Mouse (Mus musculus) midbrain, embryonic 11.5 days (tissue): Measurements from ENCODE around the gene Lcp1. TPM values are rescaled to one million over a fixed set of nuclear protein-coding genes. Genes with fewer than 3 reads are reported as not detected.

Experiments used
- ATAC-seq: fragments of 200-750 bp; cut with Nextera tagmentation; 2 replicates; pipeline ENCODE4 v1.8.0; 2017; ENCODE audit warnings: moderate TSS enrichment, moderate library complexity; ENCODE audit not compliant: low FRiP score
- DNase-seq: peaks from one replicate; pipeline ENCODE4 v3.0.0; 2015; ENCODE audit warnings: low spot score; ENCODE audit errors: missing footprints
- H3K27ac ChIP-seq: fragments of 300-500 bp; sonication (generic); 2 replicates; pipeline ENCODE4 v1.5.1; 2014; ENCODE audit warnings: low read depth, low read length
- H3K27me3 ChIP-seq: fragments of 300-500 bp; sonication (generic); 2 replicates; pipeline ENCODE4 v1.6.1; 2014; ENCODE audit warnings: mild to moderate bottlenecking, low read length, moderate library complexity, mixed read lengths; ENCODE audit not compliant: control insufficient read depth, insufficient read depth
- H3K36me3 ChIP-seq: fragments of 300-500 bp; sonication (generic); 2 replicates; pipeline ENCODE4 v1.6.1; 2014; ENCODE audit warnings: mild to moderate bottlenecking, low read length, moderate library complexity, mixed read lengths; ENCODE audit not compliant: control insufficient read depth, insufficient read depth
- H3K4me1 ChIP-seq: fragments of 300-500 bp; sonication (generic); 2 replicates; pipeline ENCODE4 v1.6.1; 2014; ENCODE audit warnings: low read length; ENCODE audit not compliant: control insufficient read depth, insufficient read depth
- H3K4me2 ChIP-seq: fragments of 300-500 bp; sonication (generic); 2 replicates; pipeline ENCODE4 v1.6.1; 2014; ENCODE audit warnings: mild to moderate bottlenecking, moderate library complexity
- H3K4me3 ChIP-seq: fragments of 300-500 bp; sonication (generic); 2 replicates; pipeline ENCODE4 v1.5.1; 2014; ENCODE audit warnings: low read depth, low read length
- H3K9ac ChIP-seq: fragments of 300-500 bp; sonication (generic); 2 replicates; pipeline ENCODE4 v1.6.1; 2014; ENCODE audit warnings: low read length
- H3K9me3 ChIP-seq: fragments of 300-500 bp; sonication (generic); 2 replicates; pipeline ENCODE4 v1.6.1; 2016; ENCODE audit warnings: low read length; ENCODE audit not compliant: control insufficient read depth
- WGBS: fragments of 180-500 bp; shearing (Covaris S2); extraction: QIAGEN DNeasy Blood & Tissue Kit; methylation state at CpG from one replicate; pipeline ENCODE4 v1.1.7; 2014; 5-methylcytosine and 5-hydroxymethylcytosine counted together
- polyA plus RNA-seq: library from polyadenylated mRNA; unstranded; fragments of >200 nt; fragmentation: Nextera tagmentation; extraction: Ambion mirVana; gene quantifications from 2 replicates; pipeline ENCODE4 v1.2.1, GENCODE M21; 2014

The Lcp1 gene
- polyA plus RNA-seq, 1 experiment from 2014 or later = 30.9 TPM

- H3K4me2 ChIP-seq = no peak overlapping the region
- H3K27me3 ChIP-seq = no peaks in the 10 kb centered on the region
- H3K36me3 ChIP-seq = no peaks in the 10 kb centered on the region
- no peaks in the 10 kb centered on the region for H3K9me3 ChIP-seq
- no peak for ATAC-seq
- H3K4me3 ChIP-seq = no peak overlapping the region
- DNase-seq = no peak
- no peak overlapping the region for H3K9ac ChIP-seq
- WGBS = 86% methylated on average over 8 of the region's 8 CpGs
- H3K27ac ChIP-seq = no peak overlapping the region
- no peaks in the 10 kb centered on the region for H3K4me1 ChIP-seq
These were observed 43.4 kb downstream of the Lcp1 start for GRCm38 (mm10) chr14:75174296-75174695.

GRCm38 (mm10) chr14:75174731-75175555, 44.0 kb downstream of the Lcp1 start:
- no peak overlapping the region for H3K4me3 ChIP-seq
- DNase-seq = no peak
- H3K27ac ChIP-seq = no peak overlapping the region
- no peaks in the 10 kb centered on the region for H3K4me1 ChIP-seq
- 90% methylated on average over 9 of the region's 9 CpGs for WGBS
- no peak overlapping the region for H3K4me2 ChIP-seq
- H3K9me3 ChIP-seq = no peaks in the 10 kb centered on the region
- H3K27me3 ChIP-seq = no peaks in the 10 kb centered on the region
- ATAC-seq = no peak
- no peak overlapping the region for H3K9ac ChIP-seq
- no peaks in the 10 kb centered on the region for H3K36me3 ChIP-seq

DNA sequence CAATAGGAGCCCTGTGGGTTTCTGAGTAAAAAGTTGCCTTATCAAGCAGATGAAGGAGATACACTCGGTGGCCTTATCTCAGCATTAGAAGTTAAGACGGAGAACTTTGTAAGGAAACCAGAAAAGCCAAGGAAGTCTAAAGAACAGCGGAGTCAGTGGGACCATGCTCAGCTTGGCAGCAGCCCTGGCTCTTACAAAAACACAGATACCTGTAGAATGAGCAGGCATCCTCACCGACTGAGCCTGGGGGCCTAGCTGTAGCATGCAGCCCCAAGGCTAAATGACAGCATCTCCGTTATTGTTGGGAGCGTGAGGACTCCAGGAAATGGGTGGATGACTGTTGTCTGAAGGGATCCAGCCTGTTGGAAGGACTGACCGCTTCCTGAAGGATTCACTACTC, 44.9 kb downstream of the Lcp1 start:
- Histone ChIP-seq H3K27ac (no peak overlapping the region), H3K36me3 (no peaks in the 10 kb centered on the region), H3K9me3 (no peaks in the 10 kb centered on the region), H3K4me3 (no peak overlapping the region), H3K4me1 (no peaks in the 10 kb centered on the region), H3K4me2 (no peak overlapping the region), H3K9ac (no peak overlapping the region), H3K27me3 (no peaks in the 10 kb centered on the region)
- no peak for ATAC-seq
- DNase-seq = no peak
- WGBS = 88% methylated on average over 7 of the region's 7 CpGs

DNA sequence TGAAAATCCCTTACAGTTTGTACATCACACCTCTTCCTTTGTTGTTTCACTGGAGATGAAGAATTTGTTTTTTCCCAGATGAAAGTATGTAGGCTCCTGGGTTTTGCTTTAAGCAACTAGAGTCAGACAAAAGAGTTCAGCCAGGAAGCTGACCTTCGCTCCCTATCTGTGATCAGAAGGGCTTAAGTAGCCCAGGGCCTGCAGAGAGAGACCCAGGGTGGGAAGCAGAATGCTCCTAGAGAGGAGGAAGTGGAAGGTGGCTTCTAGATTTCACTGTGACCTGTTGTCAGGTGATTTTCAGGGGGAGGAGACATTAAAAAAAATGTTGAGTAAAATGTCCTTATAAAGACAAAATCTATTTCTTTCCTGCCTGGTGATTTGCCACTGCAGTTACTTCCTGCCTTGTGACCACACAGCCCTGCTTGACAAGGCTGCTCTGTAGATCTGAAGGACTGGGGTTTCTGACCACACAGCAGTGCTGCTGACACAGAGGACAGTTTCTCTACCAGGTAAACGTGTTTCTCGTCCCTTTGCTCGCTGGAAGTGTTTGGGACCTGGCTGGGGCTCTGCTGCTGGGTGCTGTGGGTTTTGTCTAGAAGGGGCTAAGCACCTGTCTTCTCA, 45.6 kb downstream of the Lcp1 start:
- Histone ChIP-seq H3K36me3 (no peaks in the 10 kb centered on the region), H3K4me1 (no peaks in the 10 kb centered on the region), H3K27ac (no peak overlapping the region), H3K4me2 (no peak overlapping the region), H3K27me3 (no peaks in the 10 kb centered on the region), H3K9ac (no peak overlapping the region), H3K9me3 (no peaks in the 10 kb centered on the region), H3K4me3 (no peak overlapping the region)
- no peak for DNase-seq
- WGBS = 62% methylated on average over 4 of the region's 4 CpGs
- no peak for ATAC-seq

- 75% methylated on average over 3 of the region's 3 CpGs for WGBS
- Histone ChIP-seq H3K9ac (no peak overlapping the region), H3K4me1 (no peaks in the 10 kb centered on the region), H3K27ac (no peak overlapping the region), H3K36me3 (no peaks in the 10 kb centered on the region), H3K4me3 (no peak overlapping the region), H3K4me2 (no peak overlapping the region), H3K27me3 (no peaks in the 10 kb centered on the region), H3K9me3 (no peaks in the 10 kb centered on the region)
- ATAC-seq (no peak), DNase-seq (no peak)
These were observed 46.5 kb downstream of the Lcp1 start for GRCm38 (mm10) chr14:75177400-75177799.

DNA sequence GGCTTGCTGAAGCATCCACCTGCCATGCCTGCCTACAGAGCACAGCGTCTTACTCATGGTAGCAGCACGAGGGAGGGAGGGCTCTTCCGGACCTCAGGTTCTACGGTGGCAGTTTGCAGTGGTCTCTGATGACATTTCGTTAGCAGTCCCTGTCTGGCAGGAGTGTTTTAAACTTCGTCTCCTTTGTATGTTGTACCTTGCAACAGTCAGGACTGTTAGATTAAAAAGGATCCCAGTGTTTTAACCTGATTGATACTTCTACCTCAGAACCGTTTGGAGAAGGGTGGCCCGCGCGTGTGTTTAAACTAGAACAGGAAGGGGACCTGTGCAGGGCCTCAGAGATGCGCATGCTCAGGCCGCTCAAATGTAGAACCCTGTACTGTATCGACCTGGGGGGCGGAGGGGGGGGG, 47.5 kb downstream of the Lcp1 start:
- no peak for ATAC-seq

GRCm38 (mm10) chr14:75178801-75179211, 47.9 kb downstream of the Lcp1 start:
- Histone ChIP-seq H3K9me3 (no peaks in the 10 kb centered on the region), H3K4me3 (no peak overlapping the region), H3K4me1 (no peaks in the 10 kb centered on the region), H3K27me3 (no peaks in the 10 kb centered on the region), H3K27ac (no peak overlapping the region), H3K36me3 (no peaks in the 10 kb centered on the region), H3K9ac (no peak overlapping the region), H3K4me2 (no peak overlapping the region)
- no peak for DNase-seq
- 86% methylated on average over 10 of the region's 10 CpGs for whole genome bisulfite sequencing
- no peak for ATAC-seq

More for the DNA sequence above, 47.5 kb downstream of the Lcp1 start:
- H3K27ac ChIP-seq = no peak overlapping the region
- WGBS = 85% methylated on average over 14 of the region's 14 CpGs
- H3K9ac ChIP-seq = no peak overlapping the region
- no peak overlapping the region for H3K4me2 ChIP-seq
- no peaks in the 10 kb centered on the region for H3K36me3 ChIP-seq
- no peaks in the 10 kb centered on the region for H3K9me3 ChIP-seq
- DNase-seq = no peak
- no peak overlapping the region for H3K4me3 ChIP-seq
- no peaks in the 10 kb centered on the region for H3K27me3 ChIP-seq
- H3K4me1 ChIP-seq = no peaks in the 10 kb centered on the region

DNA sequence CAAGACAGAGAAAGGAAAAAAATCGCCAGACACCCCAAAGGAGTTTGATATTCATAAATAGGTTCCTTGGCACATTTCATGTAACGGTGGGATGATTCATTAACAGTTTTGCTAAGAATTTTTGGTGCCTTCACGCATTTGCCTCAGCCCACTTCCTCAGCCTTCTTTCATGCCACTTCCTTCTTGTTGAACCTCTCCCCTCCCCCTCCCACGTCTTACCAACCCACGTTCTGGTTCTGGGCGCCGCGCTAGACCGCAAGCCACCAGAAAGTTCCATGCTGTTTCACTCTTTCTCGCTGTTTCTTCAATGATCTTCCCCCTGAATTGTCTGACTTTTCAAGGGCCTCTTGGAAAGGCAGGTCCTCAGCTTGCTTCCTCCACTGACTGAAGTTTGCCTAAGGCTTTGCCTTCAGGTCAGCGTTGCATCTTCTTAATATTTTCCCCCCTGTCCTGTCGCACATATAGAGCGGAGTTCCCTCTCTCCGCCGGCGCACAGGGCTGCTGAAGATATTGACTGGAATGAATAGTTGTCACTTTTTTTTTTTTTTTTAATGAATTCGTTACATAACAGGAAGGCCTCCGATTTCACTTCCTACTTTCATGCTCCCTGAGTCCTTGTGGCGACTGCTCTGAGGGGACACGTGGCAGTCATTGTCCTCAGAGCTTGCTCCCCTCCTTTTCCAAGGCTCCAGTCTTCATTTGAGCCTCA, 48.5 kb downstream of the Lcp1 start:
- no peak overlapping the region for H3K27ac ChIP-seq
- H3K36me3 ChIP-seq = no peaks in the 10 kb centered on the region
- no peaks in the 10 kb centered on the region for H3K27me3 ChIP-seq
- ATAC-seq (no peak), DNase-seq (no peak)
- no peak overlapping the region for H3K4me2 ChIP-seq
- WGBS = 88% methylated on average over 20 of the region's 20 CpGs
- no peak overlapping the region for H3K9ac ChIP-seq
- no peak overlapping the region for H3K4me3 ChIP-seq
- H3K9me3 ChIP-seq = no peaks in the 10 kb centered on the region
- no peaks in the 10 kb centered on the region for H3K4me1 ChIP-seq

GRCm38 (mm10) chr14:75180551-75180978, 49.7 kb downstream of the Lcp1 start:
- Histone ChIP-seq H3K4me1 (no peaks in the 10 kb centered on the region), H3K27ac (no peak overlapping the region), H3K27me3 (no peaks in the 10 kb centered on the region), H3K9ac (no peak overlapping the region), H3K4me2 (no peak overlapping the region), H3K9me3 (no peaks in the 10 kb centered on the region), H3K4me3 (no peak overlapping the region), H3K36me3 (no peaks in the 10 kb centered on the region)
- ATAC-seq (no peak), DNase-seq (no peak)
- WGBS = 86% methylated on average over 8 of the region's 8 CpGs
